Comparison of ENCODE assay signal across 17 mouse cellular contexts in the genomic region with DNA sequence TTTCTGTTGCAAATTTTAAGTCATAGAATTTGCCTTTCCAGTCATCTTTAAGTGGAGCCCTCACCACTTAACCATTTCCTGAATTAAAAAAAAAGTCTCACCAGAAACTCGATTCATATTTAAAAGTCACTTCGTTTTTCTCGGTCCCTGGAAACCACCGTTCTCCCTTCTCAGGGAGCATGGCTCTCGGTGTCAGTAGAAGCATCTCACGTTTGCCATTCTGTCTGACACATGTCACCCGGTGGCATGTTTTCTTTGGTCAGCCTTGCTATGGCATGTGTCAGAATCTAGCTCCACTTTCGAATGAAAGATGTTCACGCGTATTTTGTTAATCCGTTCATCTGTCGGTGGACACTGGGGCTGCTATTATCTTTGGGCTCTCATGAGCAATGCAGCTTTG.
"Had no signal": no experiment of that assay in that cellular context is flagged by ENCODE, and none has a peak within 500 bp of the region (broad histone marks: within the 10 kb centered on the region; RNA-seq: fewer than 3 reads in every experiment).

No protein-coding gene starts in this region.

- H3K27ac ChIP-seq: kidney, postnatal 0 days; layer of hippocampus, adult 2 months; limb, embryonic 13.5 days; liver, embryonic 12.5 days; liver, embryonic 15.5 days; macrophage; midbrain, embryonic 12.5 days; midbrain, embryonic 15.5 days had no signal

- ATAC-seq: liver, embryonic 12.5 days; midbrain, embryonic 15.5 days had no signal

- H3K4me3 ChIP-seq: layer of hippocampus, adult 2 months; limb, embryonic 10.5 days; limb, embryonic 13.5 days; liver, embryonic 12.5 days; liver, embryonic 15.5 days; midbrain, embryonic 12.5 days; midbrain, embryonic 15.5 days; neural tube, embryonic 13.5 days had no signal

- DNase-seq: kidney, postnatal 25 days; layer of hippocampus, adult 9-11 months; liver; lung, adult 2 months; retina, postnatal 1 day; thymus, adult 18-20 months; thymus, postnatal 36 days had no signal
